Mouse (Mus musculus): ENCODE data around the gene Hsd17b1.

The Hsd17b1 gene

GRCm38 (mm10) chr11:101078121-101078520, at the start of gene Hsd17b1:
Gene Hsd17b1, plus strand, starts transcription at chr11:101078411.
- DNase-seq: no peak

DNA sequence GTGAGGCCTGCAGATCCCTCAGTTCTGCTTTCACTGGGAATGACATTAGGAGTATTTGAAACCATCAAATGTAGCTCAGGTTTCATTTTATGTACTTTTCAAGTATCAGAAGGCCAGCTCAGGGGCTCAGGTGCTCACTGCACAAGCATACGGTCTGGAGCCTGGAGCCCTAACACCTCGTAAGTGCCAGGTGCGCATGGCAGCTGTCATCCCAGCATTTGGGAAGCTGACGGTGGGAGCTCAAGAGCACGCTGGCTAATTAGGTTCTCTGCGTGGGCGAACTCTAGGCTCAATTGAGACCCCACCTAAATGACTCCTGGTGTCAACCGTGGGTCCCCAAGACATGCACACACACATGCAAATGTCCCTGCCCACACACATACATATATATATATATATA, 48.9 kb upstream of the Hsd17b1 start:
- no peak for DNase-seq

GRCm38 (mm10) chr11:101030136-101030807, 47.9 kb upstream of the Hsd17b1 start:
- no peak for DNase-seq

- no peak for DNase-seq
Observed at GRCm38 (mm10) chr11:101030808-101031156, 47.4 kb upstream of the Hsd17b1 start.

DNA sequence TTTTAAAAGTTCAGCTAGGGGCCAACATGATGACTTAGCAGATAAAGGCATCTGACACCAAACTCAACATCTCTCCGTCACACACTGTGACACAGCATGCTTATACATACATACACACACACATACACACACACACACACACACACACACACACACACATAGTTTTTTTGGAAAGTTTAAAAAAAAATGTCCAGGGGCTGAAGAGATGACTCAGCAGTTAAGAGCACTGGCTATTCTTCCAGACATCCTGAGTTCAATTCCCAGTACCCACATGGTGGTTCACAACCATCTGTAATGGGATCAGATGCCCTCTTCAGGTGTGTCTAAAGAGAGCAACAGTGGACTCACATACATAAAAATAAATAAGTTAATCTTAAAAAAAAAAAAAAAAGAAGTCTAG, 46.7 kb upstream of the Hsd17b1 start:
- no peak for DNase-seq

GRCm38 (mm10) chr11:101033856-101034500, 44.2 kb upstream of the Hsd17b1 start:
- DNase-seq: no peak

DNA sequence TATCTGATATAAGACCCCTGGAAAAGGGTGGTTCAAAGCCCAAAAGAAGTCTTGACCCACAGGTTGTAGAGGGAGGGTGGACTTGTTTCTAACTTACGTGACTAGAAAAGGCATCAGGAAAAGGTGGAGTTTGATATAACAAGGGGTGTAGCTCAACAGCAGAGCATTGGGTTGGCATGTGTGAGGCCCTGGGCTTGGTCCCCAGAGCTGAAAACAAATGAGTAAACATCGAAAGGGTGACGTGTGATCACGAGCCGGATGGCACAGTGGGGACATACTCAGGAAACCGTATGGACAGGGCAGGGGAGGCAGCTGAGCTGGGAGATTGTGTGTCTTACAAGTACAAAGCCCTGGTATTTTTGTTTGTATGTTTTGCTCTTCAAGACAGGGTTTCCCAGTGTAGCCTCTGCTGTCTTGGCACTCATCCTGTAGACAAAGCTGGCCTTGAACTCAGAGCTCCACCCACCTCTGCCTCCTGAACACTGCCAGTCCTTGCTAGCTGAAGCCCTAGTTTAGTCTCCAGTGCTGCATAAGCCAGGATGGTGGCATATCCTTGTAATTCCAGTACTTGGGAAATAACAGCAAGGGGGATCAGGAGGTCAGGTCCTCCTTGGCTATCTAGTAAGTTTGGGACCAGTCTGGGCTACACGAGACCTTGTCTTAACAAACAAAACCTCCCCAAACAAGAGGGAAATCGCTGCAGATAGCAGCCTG, 43.4 kb upstream of the Hsd17b1 start:
- DNase-seq: no peak

- no peak for DNase-seq
Observed at GRCm38 (mm10) chr11:101035328-101035695, 42.9 kb upstream of the Hsd17b1 start.

- DNase-seq: no peak
Observed at GRCm38 (mm10) chr11:101037795-101038194, 40.4 kb upstream of the Hsd17b1 start.

GRCm38 (mm10) chr11:101045826-101046225, 32.4 kb upstream of the Hsd17b1 start:
- DNase-seq: no peak

- DNase-seq: no peak
Observed at GRCm38 (mm10) chr11:101046440-101046839, 31.8 kb upstream of the Hsd17b1 start.

DNA sequence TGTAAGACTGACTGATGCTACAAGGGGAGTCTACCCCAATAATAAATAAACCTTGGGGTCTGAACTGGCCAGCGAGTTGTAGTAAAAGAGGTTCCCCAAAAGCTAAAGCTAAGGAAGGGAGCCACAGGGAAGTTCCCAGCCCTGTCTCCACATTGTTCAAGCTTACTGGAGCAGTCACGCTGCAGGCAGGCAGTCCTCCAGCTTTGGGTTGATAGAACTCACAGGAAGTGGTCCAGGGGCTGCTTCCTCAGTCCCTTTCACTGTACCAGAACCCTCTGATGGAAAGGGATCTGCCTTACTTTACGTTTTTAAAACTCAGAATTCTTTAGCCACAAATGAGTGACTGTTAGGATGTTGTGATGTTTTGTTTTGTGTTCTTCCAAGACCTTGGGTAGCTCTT, 30.7 kb upstream of the Hsd17b1 start:
- DNase-seq: no peak

DNA sequence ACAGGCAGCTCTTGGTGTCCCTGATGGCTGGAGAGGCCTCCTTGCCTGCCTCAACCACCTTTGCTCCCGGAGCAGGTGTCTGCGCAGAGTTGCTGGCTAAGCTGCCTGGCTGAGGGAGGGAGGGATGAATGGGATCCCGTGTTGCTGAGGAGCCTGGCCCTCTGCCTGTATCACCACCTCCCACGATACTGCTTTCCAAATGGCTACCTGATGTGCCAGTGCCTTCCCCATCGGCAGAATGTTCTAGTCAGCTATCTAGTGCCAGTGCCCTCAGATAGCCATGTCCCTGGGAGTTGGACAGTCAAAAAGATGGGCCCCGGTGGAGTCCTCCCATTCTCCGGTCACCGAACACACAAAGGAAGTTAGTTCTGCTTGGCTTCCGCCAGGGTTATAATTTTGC, 27.9 kb upstream of the Hsd17b1 start:
- no peak for DNase-seq

DNA sequence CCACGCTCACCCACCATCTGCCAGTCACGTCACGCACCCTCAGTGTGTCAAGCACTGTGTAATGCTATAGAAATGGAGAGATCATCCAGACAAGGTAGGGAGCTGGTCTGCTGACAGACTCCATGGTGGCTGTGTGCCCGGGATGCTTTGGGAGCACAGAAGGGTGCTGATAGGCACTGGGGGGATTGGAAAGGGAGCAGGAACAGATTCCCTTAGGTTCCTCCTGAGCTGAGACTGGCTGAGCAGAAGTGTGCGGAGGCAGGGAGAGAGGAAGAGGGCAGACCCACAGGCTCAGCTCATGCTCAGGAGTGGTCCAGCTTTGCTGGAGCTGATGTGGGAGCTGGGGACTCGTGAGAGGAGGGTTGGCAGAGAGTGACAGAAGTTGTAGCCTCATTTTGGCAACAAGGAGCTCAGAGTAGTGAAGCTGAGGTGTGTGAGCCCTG, 27.1 kb upstream of the Hsd17b1 start:
- no peak for DNase-seq

DNA sequence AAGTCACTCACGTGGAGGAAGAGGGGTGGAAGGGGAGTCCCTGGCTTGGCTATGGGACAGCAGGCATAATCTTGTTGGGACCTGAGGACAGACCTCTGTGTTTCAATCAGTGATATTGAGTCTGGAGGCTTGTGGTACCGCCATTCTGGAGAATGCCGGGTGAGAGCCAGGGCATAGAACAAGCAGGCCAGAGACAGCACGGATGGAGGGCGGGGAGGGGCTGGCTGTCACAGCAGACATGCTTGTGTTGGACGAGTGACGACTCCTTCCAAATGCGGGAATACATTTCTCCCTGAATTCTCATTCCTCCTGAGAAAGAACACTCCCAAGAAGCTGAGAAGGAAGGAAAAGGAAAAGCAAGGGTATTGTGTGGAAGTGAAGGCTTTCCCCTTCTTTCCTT, 26.6 kb upstream of the Hsd17b1 start:
- no peak for DNase-seq

DNA sequence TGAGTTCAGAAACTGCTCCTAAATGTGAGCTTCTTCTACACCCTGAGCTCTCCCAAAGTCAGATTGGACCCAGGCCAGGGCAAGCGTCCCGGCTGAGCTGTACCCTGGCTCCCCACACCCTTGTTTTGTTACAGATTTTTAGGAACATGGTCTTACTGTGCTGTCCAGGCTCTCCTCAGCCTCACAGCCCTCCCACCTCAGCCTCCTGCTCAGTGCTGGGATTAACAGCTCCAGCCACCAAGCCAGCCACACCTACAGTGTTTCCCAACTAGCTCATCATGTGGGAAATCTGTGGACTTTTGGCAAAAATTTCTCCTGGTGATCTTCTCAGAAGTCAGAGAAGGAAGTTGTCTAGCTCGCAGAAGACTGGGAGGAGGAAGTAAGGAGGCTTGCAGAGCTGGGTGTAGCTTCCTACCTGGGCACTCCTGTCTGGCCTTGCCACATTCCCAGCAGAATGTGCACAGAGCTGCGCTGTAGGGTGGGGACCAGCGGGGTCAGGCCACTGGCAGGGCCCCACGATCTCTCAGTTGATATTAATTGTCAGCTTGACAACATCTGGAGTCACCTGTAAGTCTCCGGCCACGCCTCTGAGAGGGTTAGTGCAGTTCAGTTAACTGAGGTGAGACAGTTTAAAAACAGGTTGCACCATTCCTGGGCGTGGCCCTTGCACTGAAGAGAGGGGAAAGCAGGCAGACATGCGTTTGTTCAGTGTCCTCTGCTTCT, 25.3 kb upstream of the Hsd17b1 start:
- no peak for DNase-seq

DNA sequence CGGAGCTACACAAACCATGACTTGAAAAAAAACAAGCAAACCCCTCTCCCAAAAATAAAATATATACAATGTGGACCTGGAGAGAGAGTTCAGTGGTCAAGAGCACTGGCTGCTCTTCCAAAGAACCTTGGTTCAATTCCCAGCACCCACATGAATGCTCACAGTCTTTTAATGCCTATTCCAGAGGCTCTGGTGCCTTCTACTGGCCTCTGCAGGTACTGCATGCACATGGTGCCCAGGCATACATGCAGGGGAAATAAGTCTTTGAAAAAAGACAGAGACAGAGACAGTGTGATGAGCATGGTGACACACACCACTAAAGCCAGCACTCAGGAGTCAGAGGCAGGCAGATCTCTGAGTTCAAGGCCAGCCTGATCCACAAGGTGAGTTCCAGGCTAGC, 24.2 kb upstream of the Hsd17b1 start:
- DNase-seq: no peak

GRCm38 (mm10) chr11:101055418-101055817, 22.8 kb upstream of the Hsd17b1 start:
- DNase-seq: no peak

- no peak for DNase-seq
Observed at GRCm38 (mm10) chr11:101056885-101057284, 21.3 kb upstream of the Hsd17b1 start.

- DNase-seq: peak; percentile 88
Observed at GRCm38 (mm10) chr11:101057860-101058259, 20.4 kb upstream of the Hsd17b1 start.

- no peak for DNase-seq
Observed at GRCm38 (mm10) chr11:101058726-101059125, 19.5 kb upstream of the Hsd17b1 start.

- no peak for DNase-seq
Observed at GRCm38 (mm10) chr11:101059473-101059872, 18.7 kb upstream of the Hsd17b1 start.

DNA sequence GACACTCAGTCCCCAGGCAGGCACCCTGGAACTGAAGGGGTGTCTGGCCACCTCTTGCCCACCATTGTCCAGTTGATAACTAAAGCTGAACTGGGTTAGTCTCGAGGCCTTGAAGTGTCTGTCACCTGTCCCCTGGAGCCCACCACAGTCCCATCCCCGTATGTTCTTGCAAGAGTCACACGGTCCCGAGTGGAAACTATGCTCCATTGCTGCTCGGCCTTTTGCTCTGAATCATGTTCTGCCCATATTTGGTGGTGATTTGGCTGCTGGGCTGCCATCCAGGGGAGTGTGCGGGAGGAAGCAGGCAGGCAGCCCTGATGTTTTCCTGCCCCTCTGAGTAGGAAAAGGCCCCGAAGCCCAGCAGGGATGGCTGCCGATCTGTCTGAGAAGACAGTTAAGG, 18.1 kb upstream of the Hsd17b1 start:
- no peak for DNase-seq

DNA sequence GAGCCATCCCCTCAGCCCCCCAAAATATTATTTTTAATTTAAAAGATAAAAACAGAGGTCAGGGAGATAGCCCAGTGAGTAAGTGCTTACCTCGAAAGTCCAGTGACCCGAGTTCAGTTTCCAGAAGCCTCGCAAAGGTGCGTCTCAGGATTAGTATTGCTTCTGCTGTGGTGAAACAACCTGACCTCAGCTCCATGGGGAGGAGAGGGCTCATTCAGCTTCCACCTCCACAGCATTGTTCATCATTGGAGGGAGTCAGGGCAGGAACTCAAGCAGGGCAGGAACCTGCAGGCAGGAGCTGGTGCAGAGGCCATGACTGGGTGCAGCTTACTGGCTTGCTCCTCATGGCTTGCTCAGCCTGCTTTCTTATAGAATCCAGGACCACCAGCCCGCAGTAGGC, 17.2 kb upstream of the Hsd17b1 start:
- no peak for DNase-seq
